Mouse (Mus musculus) MEL (cell line): ENCODE data around the gene Wdpcp. TPM values are rescaled to one million over a fixed set of nuclear protein-coding genes. Genes with fewer than 3 reads are reported as not detected.

ENCODE experiments used
- DNase-seq: peaks from one replicate; pipeline ENCODE4 v3.0.0; 2011; ENCODE audit warnings: low read depth, low spot score
- H3K27ac ChIP-seq: 2 replicates; pipeline ENCODE4 v1.5.1; 2012; ENCODE audit warnings: low read depth, mild to moderate bottlenecking, control low read depth, low read length, moderate library complexity; ENCODE audit not compliant: control insufficient read depth
- H3K27me3 ChIP-seq, 2 experiments: fragments of 150-350 bp in 1 of 2; sonication (generic) in 1 of 2; 2 replicates each; pipeline ENCODE4 v1.6.1; 2012; ENCODE audit warnings: low read length in 2 of 2, mild to moderate bottlenecking in 2 of 2, improper control_type of control experiment in 1 of 2, moderate library complexity in 1 of 2; ENCODE audit not compliant: insufficient read depth in 2 of 2, control insufficient read depth in 1 of 2
- H3K36me3 ChIP-seq, 2 experiments: 2 replicates each; pipeline ENCODE4 v1.6.1; 2012 to 2014; ENCODE audit warnings: low read length in 2 of 2, improper control_type of control experiment in 1 of 2, inconsistent platforms in 1 of 2, mild to moderate bottlenecking in 1 of 2; ENCODE audit not compliant: insufficient read depth in 2 of 2, control insufficient read depth in 1 of 2
- H3K4me1 ChIP-seq, 2 experiments: fragments of 150-350 bp in 1 of 2; sonication (generic) in 1 of 2; 2 replicates each; pipeline ENCODE4 v1.6.1; 2012; ENCODE audit warnings: low read length in 2 of 2, improper control_type of control experiment in 1 of 2, mild to moderate bottlenecking in 1 of 2; ENCODE audit not compliant: insufficient read depth in 2 of 2, control insufficient read depth in 1 of 2
- H3K4me3 ChIP-seq, 2 experiments: fragments of 150-350 bp in 1 of 2; sonication (generic) in 1 of 2; 2 replicates each; pipeline ENCODE4 v1.5.1; 2012; ENCODE audit warnings: low read depth in 2 of 2, low read length in 2 of 2, mild to moderate bottlenecking in 2 of 2, moderate library complexity in 2 of 2, control low read depth in 1 of 2, improper control_type of control experiment in 1 of 2; ENCODE audit not compliant: control insufficient read depth in 1 of 2, insufficient read depth in 1 of 2
- H3K79me2 ChIP-seq: 2 replicates; pipeline ENCODE4 v1.6.1; 2012; ENCODE audit warnings: mild to moderate bottlenecking, low read length, moderate library complexity; ENCODE audit not compliant: control insufficient read depth, poor library complexity, insufficient read depth
- H3K9ac ChIP-seq: 2 replicates; pipeline ENCODE4 v1.6.1; 2012; ENCODE audit warnings: low read depth, mild to moderate bottlenecking, control low read depth, low read length, moderate library complexity; ENCODE audit not compliant: control insufficient read depth, poor library complexity, severe bottlenecking
- H3K9me3 ChIP-seq: fragments of 150-350 bp; sonication (generic); replicated peaks from 2 replicates; pipeline ENCODE4 v1.6.1; 2012; ENCODE audit warnings: mild to moderate bottlenecking, low read length, improper control_type of control experiment, moderate library complexity; ENCODE audit not compliant: insufficient read depth
- CHD2 ChIP-seq: IDR thresholded peaks from 2 replicates; pipeline ENCODE4 v1.6.1; 2011; ENCODE audit warnings: low read length, improper control_type of control experiment
- CTCF ChIP-seq, 3 experiments: IDR thresholded peaks in 2 of 3; conservative IDR thresholded peaks in 1 of 3; 2 replicates each; pipeline ENCODE4 v1.5.1; 2011 to 2012; ENCODE audit warnings: low read length in 3 of 3, low read depth in 2 of 3, mild to moderate bottlenecking in 2 of 3, improper control_type of control experiment in 1 of 3, inconsistent platforms in 1 of 3, mixed read lengths in 1 of 3, moderate library complexity in 1 of 3; ENCODE audit not compliant: control insufficient read depth in 1 of 3, insufficient read depth in 1 of 3, poor library complexity in 1 of 3, severe bottlenecking in 1 of 3
- E2F4 ChIP-seq: IDR thresholded peaks from 2 replicates; pipeline ENCODE4 v1.6.1; 2011; ENCODE audit warnings: low read depth, low read length, improper control_type of control experiment, borderline replicate concordance
- ETS1 ChIP-seq: IDR thresholded peaks from 2 replicates; pipeline ENCODE4 v1.6.1; 2012; ENCODE audit warnings: low read depth, mild to moderate bottlenecking, inconsistent platforms, low read length, improper control_type of control experiment, moderate library complexity
- HCFC1 ChIP-seq: IDR thresholded peaks from 2 replicates; pipeline ENCODE4 v1.6.1; 2012; ENCODE audit warnings: low read depth, mild to moderate bottlenecking, inconsistent platforms, low read length, improper control_type of control experiment, moderate library complexity
- JUND ChIP-seq: IDR thresholded peaks from 2 replicates; pipeline ENCODE4 v1.6.1; 2011; ENCODE audit warnings: low read depth, mild to moderate bottlenecking, improper control_type of control experiment, low read length
- KAT2A ChIP-seq: conservative IDR thresholded peaks from 2 replicates; pipeline ENCODE4 v1.6.1; 2012; ENCODE audit warnings: low read depth, low read length, improper control_type of control experiment, inconsistent platforms
- MAFK ChIP-seq: IDR thresholded peaks from 2 replicates; pipeline ENCODE4 v1.6.1; 2011; ENCODE audit warnings: low read depth, mild to moderate bottlenecking, low read length, improper control_type of control experiment, borderline replicate concordance
- MAX ChIP-seq: IDR thresholded peaks from 2 replicates; pipeline ENCODE4 v1.6.1; 2011; ENCODE audit warnings: low read length, improper control_type of control experiment
- MAZ ChIP-seq: IDR thresholded peaks from 2 replicates; pipeline ENCODE4 v1.6.1; 2012; ENCODE audit warnings: low read depth, mild to moderate bottlenecking, inconsistent platforms, low read length, improper control_type of control experiment
- MXI1 ChIP-seq: IDR thresholded peaks from 2 replicates; pipeline ENCODE4 v1.6.1; 2011; ENCODE audit warnings: mild to moderate bottlenecking, low read depth, low read length, improper control_type of control experiment
- MYB ChIP-seq: IDR thresholded peaks from 2 replicates; pipeline ENCODE4 v1.6.1; 2011; ENCODE audit warnings: mild to moderate bottlenecking, low read depth, low read length, improper control_type of control experiment
- MYC ChIP-seq: IDR thresholded peaks from 2 replicates; pipeline ENCODE4 v1.6.1; 2011; ENCODE audit warnings: low read depth, mild to moderate bottlenecking, low read length, improper control_type of control experiment, moderate library complexity
- NELFE ChIP-seq: IDR thresholded peaks from 2 replicates; pipeline ENCODE4 v1.6.1; 2011; ENCODE audit warnings: low read depth, low read length, improper control_type of control experiment
- NRF1 ChIP-seq: IDR thresholded peaks from 2 replicates; pipeline ENCODE4 v1.6.1; 2014; ENCODE audit warnings: low read depth, mild to moderate bottlenecking, inconsistent platforms, low read length, improper control_type of control experiment, moderate library complexity; ENCODE audit not compliant: poor library complexity, insufficient read depth, severe bottlenecking
- POLR2A ChIP-seq, 2 experiments: IDR thresholded peaks; 2 replicates each; pipeline ENCODE4 v1.6.1; 2011 to 2012; ENCODE audit warnings: low read length in 2 of 2, mild to moderate bottlenecking in 2 of 2, control low read depth in 1 of 2, improper control_type of control experiment in 1 of 2, low read depth in 1 of 2, moderate library complexity in 1 of 2; ENCODE audit not compliant: control insufficient read depth in 1 of 2, insufficient read depth in 1 of 2, poor library complexity in 1 of 2
- POLR2AphosphoS5 ChIP-seq: IDR thresholded peaks from 2 replicates; pipeline ENCODE4 v1.6.1; 2012; ENCODE audit warnings: low read depth, borderline replicate concordance, mild to moderate bottlenecking, inconsistent platforms, low read length, moderate library complexity, mixed read lengths
- RAD21 ChIP-seq: IDR thresholded peaks from 2 replicates; pipeline ENCODE4 v1.6.1; 2011; ENCODE audit warnings: mild to moderate bottlenecking, low read depth, low read length, improper control_type of control experiment
- SIN3A ChIP-seq: IDR thresholded peaks from 2 replicates; pipeline ENCODE4 v1.6.1; 2012; ENCODE audit warnings: low read length, improper control_type of control experiment, inconsistent platforms
- SMC3 ChIP-seq: IDR thresholded peaks from 2 replicates; pipeline ENCODE4 v1.6.1; 2011; ENCODE audit warnings: low read depth, low read length, improper control_type of control experiment
- TAL1 ChIP-seq: IDR thresholded peaks from 2 replicates; pipeline ENCODE4 v1.6.1; 2012; ENCODE audit warnings: mild to moderate bottlenecking, inconsistent platforms, low read length, moderate library complexity, mixed read lengths
- TBP ChIP-seq: IDR thresholded peaks from 2 replicates; pipeline ENCODE4 v1.8.0; 2011; ENCODE audit warnings: low read depth, low read length, improper control_type of control experiment
- TCF12 ChIP-seq: IDR thresholded peaks from 2 replicates; pipeline ENCODE4 v1.6.1; 2014; ENCODE audit warnings: low read depth, mild to moderate bottlenecking, inconsistent platforms, low read length, improper control_type of control experiment, moderate library complexity
- UBTF ChIP-seq: IDR thresholded peaks from 2 replicates; pipeline ENCODE4 v1.6.1; 2012; ENCODE audit warnings: low read depth, mild to moderate bottlenecking, inconsistent platforms, low read length, improper control_type of control experiment, moderate library complexity, borderline replicate concordance; ENCODE audit not compliant: insufficient read depth
- USF2 ChIP-seq, 2 experiments: IDR thresholded peaks; 2 replicates each; pipeline ENCODE4 v1.6.1; 2011 to 2012; ENCODE audit warnings: improper control_type of control experiment in 2 of 2, low read length in 2 of 2, borderline replicate concordance in 1 of 2, inconsistent platforms in 1 of 2, low read depth in 1 of 2, mild to moderate bottlenecking in 1 of 2; ENCODE audit not compliant: insufficient read depth in 1 of 2
- ZC3H11A ChIP-seq: IDR thresholded peaks from 2 replicates; pipeline ENCODE4 v1.6.1; 2012; ENCODE audit warnings: low read depth, mild to moderate bottlenecking, inconsistent platforms, low read length, improper control_type of control experiment
- ZKSCAN1 ChIP-seq: IDR thresholded peaks from 2 replicates; pipeline ENCODE4 v1.6.1; 2012; ENCODE audit warnings: low read depth, mild to moderate bottlenecking, inconsistent platforms, low read length, improper control_type of control experiment, moderate library complexity
- ZMIZ1 ChIP-seq: IDR thresholded peaks from 2 replicates; pipeline ENCODE4 v1.6.1; 2012; ENCODE audit warnings: low read depth, mild to moderate bottlenecking, inconsistent platforms, low read length, improper control_type of control experiment, moderate library complexity
- polyA plus RNA-seq, 2 experiments: library from polyadenylated mRNA; stranded (reverse) in 1 of 2; unstranded in 1 of 2; fragments of >175 nt in 1 of 2; fragments of >200 nt in 1 of 2; gene quantifications; 2 replicates each; pipeline versions ENCODE4 v1.2.1 to v1.2.4; 2012; ENCODE audit warnings: low replicate concordance in 2 of 2, low read depth in 1 of 2; ENCODE audit not compliant: insufficient read length in 2 of 2, insufficient read depth in 1 of 2, missing spikeins in 1 of 2
- total RNA-seq: library from RNA; depleted of rRNA; stranded (reverse); fragments of 300-350 nt; gene quantifications from 2 replicates; pipeline ENCODE4 v1.2.3, GENCODE M21; 2012

Gene Wdpcp
- total and polyA plus RNA-seq, 3 experiments = 0.81 to 1.3 TPM; not detected in 1

- H3K9me3 ChIP-seq = no peaks in the 10 kb centered on the region
- TF ChIP-seq HCFC1 (no peak), KAT2A (no peak), USF2 (IDR thresholded peaks at IDR 0.05; ENCODE audit: borderline replicate concordance in 1 of 2, insufficient read depth in 1 of 2, low read depth in 1 of 2, low read length in 2 of 2) (no peak), NELFE (no peak), ZC3H11A (no peak), ETS1 (no peak), MXI1 (no peak), UBTF (no peak), ZMIZ1 (no peak), MYB (no peak), ZKSCAN1 (no peak), TCF12 (no peak)
- no peak for DNase-seq
- H3K4me3 ChIP-seq = no peak overlapping the region
- H3K27ac ChIP-seq = no peak overlapping the region
- H3K27me3 ChIP-seq = no peaks in the 10 kb centered on the region
- H3K9ac ChIP-seq = no peak overlapping the region
- H3K36me3 ChIP-seq = no peaks in the 10 kb centered on the region
- no peaks in the 10 kb centered on the region for H3K4me1 ChIP-seq
- H3K79me2 ChIP-seq = no peaks in the 10 kb centered on the region
Observed at GRCm38 (mm10) chr11:21864000-21864399, 292.0 kb downstream of the Wdpcp start.

GRCm38 (mm10) chr11:21864516-21864915, 292.5 kb downstream of the Wdpcp start:
- no peak for TF ChIP-seq TBP
- no peak for TF ChIP-seq MYC
- TF ChIP-seq CTCF (IDR thresholded peaks at IDR 0.05 in 2 of 3, conservative IDR thresholded peaks at IDR 0.05 in 1 of 3; ENCODE audit: control insufficient read depth in 1 of 3, insufficient read depth in 1 of 3, low read depth in 2 of 3, low read length in 3 of 3, poor library complexity in 1 of 3, severe bottlenecking in 1 of 3) = no peak
- no peak for TF ChIP-seq SIN3A
- TF ChIP-seq ZC3H11A = no peak
- no peak for TF ChIP-seq TAL1
- TF ChIP-seq MAFK = no peak
- no peak for TF ChIP-seq E2F4
- no peak for TF ChIP-seq MAX
- TF ChIP-seq RAD21 = no peak
- no peak for TF ChIP-seq MYB
- no peak for TF ChIP-seq MAZ
- no peak for TF ChIP-seq NRF1
- TF ChIP-seq CHD2 = no peak
- no peak for TF ChIP-seq POLR2AphosphoS5
- no peak for TF ChIP-seq UBTF
- no peak for TF ChIP-seq POLR2A (IDR thresholded peaks at IDR 0.05; ENCODE audit: control insufficient read depth in 1 of 2, insufficient read depth in 1 of 2, low read depth in 1 of 2, low read length in 2 of 2, poor library complexity in 1 of 2)
- no peak for TF ChIP-seq SMC3
- no peak for TF ChIP-seq JUND
- H3K4me3 ChIP-seq = no peak overlapping the region
- no peaks in the 10 kb centered on the region for H3K27me3 ChIP-seq
- H3K79me2 ChIP-seq = no peaks in the 10 kb centered on the region
- H3K9me3 ChIP-seq = no peaks in the 10 kb centered on the region
- no peak for DNase-seq
- H3K36me3 ChIP-seq = no peaks in the 10 kb centered on the region
- H3K9ac ChIP-seq = no peak overlapping the region
- H3K27ac ChIP-seq = no peak overlapping the region
- no peaks in the 10 kb centered on the region for H3K4me1 ChIP-seq
